Mouse (Mus musculus): Measurements from ENCODE around the gene Phka2.

GRCm38 (mm10) chrX:160455686-160456085 is 46.3 kb upstream of the Phka2 start:
- TF ChIP-seq GATA1 (IDR thresholded peaks at IDR 0.05; ENCODE audit: low read length) (no peak), TAL1 (IDR thresholded peaks at IDR 0.05; ENCODE audit: low read length) (no peak)
